Mouse (Mus musculus): ENCODE data around the gene Btbd35f20. TPM values are rescaled to one million over a fixed set of nuclear protein-coding genes. Genes with fewer than 3 reads are reported as not detected.
"Not testable (repeated sequence)": the region's sequence is repeated elsewhere in the genome, so short reads cannot be mapped to it uniquely, and the experiment has no call there.

Btbd35f20 gene
- polyA plus RNA-seq (2014; fragmentation: Nextera tagmentation; extraction: Ambion mirVana), result not detected in 2 replicates

DNA sequence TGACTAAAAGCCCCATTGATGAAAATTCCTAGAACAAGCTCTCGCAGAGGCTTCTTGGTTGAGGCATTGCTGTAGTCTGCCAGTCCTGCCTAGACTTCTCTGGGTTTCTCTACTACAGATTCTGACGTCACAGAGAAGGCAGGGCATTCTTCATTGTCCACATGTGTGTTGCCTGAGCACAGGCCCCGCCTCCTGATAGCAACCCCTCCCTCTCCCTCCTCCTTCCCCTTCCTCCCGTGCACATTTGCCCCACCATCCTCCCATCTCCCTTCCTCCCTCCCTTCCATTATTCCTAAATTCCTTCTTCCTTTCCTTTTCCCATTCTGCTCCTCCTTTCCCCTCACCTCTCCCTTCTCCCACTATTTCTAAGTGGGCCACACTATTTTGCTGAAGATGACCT is at the start of gene Btbd35f20:
TSS of gene Btbd35f20 (minus strand) at position 101 of the 400 bp plus-strand sequence.
- not testable (repeated sequence) for H3K4me2 ChIP-seq (ENCODE audit: low read length); ATAC-seq; H3K9me3 ChIP-seq (replicated peaks; ENCODE audit: control insufficient read depth, low read length); H3K27ac ChIP-seq (ENCODE audit: low read depth, low read length); H3K27me3 ChIP-seq (replicated peaks; ENCODE audit: control insufficient read depth, insufficient read depth, low read length); H3K9ac ChIP-seq (ENCODE audit: low read length); DNase-seq (ENCODE audit: low spot score); H3K4me3 ChIP-seq (ENCODE audit: low read depth, low read length); H3K4me1 ChIP-seq (ENCODE audit: control insufficient read depth, insufficient read depth, low read length); H3K36me3 ChIP-seq (ENCODE audit: control insufficient read depth, insufficient read depth, low read length)
- WGBS, result no CpG with 5 or more reads among the region's 4 CpGs

Other genes starting within 250 kb of the Btbd35f20 start
- not detected in 2 replicates for gene Btbd35f28, start 94.7 kb downstream of the Btbd35f20 start, polyA plus RNA-seq (2014; fragmentation: Nextera tagmentation; extraction: Ambion mirVana)
- gene Btbd35f17, start 79.4 kb upstream of the Btbd35f20 start, polyA plus RNA-seq (2014; fragmentation: Nextera tagmentation; extraction: Ambion mirVana), result not detected in 2 replicates

All from forebrain, embryonic 14.5 days (tissue).